Mouse (Mus musculus) ES-CJ7 (cell line): ENCODE results near the gene Ccr1l1.

Experiments used
- DNase-seq: peaks from one replicate; pipeline ENCODE4 v3.0.0; 2011; ENCODE audit warnings: low read depth, low spot score

Gene Ccr1l1

GRCm38 (mm10) chr9:123960161-123960560 is 18.0 kb downstream of the Ccr1l1 start:
- no peak for DNase-seq

- no peak for DNase-seq
These were observed 20.2 kb downstream of the Ccr1l1 start for GRCm38 (mm10) chr9:123957911-123958413.

GRCm38 (mm10) chr9:123956892-123957291 is 21.3 kb downstream of the Ccr1l1 start:
- no peak for DNase-seq

DNA sequence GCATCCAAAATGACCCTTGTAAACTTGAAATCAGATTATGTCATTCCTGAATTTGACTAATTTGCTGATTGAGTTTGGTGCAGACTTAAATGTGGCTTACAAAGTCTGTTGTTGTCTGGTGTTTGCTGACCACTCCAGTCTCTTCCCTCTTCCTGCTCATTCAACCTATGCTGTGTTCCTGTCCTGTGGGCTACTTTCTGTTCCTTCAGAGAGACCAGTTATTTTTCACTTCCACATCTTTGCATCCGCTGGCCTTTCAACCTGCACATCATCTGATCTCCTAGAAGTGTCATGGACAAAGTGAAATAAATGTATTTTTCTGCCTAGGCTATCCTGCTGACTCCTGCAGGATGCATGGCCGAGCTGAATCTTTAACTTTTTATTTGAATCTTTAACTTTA is 24.7 kb downstream of the Ccr1l1 start:
- DNase-seq: no peak

DNA sequence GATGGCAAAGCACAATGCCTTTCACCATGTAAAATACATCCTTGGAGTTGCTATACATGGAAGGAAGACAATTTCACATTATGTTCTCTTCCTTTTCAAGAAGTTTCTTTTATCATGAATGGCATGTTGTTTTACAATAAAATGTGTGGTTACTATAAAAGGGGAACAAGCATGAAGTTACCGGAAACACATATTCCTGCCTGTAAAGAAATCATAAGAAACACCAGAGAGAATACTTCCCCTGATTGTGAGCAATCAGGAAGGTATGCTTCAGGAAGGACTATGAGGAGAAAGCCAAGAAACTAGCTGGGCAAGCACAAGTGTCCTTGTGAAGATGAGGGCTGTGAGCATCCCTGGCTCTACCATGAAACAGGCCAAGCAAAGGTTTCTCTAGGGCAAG is 27.0 kb downstream of the Ccr1l1 start:
- DNase-seq: no peak

DNA sequence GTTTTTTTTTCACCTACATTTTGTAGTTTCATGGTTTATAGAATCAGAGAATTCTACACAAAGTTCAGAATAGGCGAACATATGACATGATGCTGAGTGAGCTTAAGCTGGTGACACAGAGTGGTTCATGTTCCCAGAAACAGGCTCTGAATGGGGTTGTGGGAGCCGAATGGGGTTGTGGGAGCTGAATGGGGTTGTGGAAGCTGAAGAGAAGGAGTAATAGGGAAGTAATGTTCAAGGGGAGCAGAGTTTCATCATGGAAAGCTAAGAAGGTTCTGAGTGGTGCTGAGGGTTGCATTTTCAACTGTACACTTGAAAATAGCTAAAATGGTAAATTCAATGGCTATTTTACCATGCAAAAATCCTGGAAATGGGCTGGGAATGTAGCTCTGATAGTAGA is 28.8 kb downstream of the Ccr1l1 start:
- DNase-seq: no peak

DNA sequence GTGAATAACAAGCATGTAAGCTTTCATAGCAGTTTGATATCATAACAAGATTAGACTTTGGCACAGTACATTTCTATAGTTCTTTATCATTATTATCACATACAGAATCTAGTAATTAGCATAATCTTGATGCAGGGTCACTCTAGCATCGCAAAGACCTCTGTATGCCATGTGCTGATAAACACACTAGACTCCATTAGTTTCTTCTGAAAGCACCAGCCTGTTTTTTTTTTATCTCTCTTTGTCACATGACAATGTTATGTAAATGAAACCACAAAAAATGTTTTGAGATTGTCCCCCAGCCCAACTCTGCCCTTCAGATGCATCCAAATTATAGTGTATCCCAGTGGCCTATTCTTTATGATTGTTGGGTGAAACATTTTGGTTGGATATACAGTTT is 30.4 kb downstream of the Ccr1l1 start:
- DNase-seq: no peak

DNA sequence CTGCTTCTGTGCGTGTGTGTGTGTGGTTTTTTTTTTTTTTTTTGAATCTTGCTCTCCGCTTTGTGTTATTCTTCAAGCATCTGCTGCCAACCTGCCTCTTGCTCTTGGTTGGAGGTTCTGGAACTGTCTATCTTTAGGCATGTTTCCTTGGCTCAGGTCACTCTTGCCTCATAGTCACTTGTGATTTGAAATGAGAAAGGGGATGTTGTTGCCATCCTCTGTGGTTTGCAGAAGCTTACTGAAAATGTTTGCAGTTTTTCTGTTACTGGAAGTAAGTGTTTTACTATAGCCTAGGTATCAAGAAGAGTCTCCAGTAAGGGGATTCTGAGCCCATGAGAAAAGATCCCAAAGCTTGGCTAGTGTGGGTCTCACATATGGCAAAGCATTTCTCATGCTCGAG is 36.2 kb downstream of the Ccr1l1 start:
- no peak for DNase-seq

GRCm38 (mm10) chr9:123941316-123941715 is 36.9 kb downstream of the Ccr1l1 start:
- DNase-seq: no peak

- DNase-seq: no peak
These were observed 37.6 kb downstream of the Ccr1l1 start for GRCm38 (mm10) chr9:123940628-123941027.

- no peak for DNase-seq
These were observed 38.0 kb downstream of the Ccr1l1 start for GRCm38 (mm10) chr9:123940168-123940567.

GRCm38 (mm10) chr9:123937989-123938388 is 40.2 kb downstream of the Ccr1l1 start:
- DNase-seq: no peak

- DNase-seq: peak; percentile 84
These were observed 41.5 kb downstream of the Ccr1l1 start for GRCm38 (mm10) chr9:123936604-123937280.

DNA sequence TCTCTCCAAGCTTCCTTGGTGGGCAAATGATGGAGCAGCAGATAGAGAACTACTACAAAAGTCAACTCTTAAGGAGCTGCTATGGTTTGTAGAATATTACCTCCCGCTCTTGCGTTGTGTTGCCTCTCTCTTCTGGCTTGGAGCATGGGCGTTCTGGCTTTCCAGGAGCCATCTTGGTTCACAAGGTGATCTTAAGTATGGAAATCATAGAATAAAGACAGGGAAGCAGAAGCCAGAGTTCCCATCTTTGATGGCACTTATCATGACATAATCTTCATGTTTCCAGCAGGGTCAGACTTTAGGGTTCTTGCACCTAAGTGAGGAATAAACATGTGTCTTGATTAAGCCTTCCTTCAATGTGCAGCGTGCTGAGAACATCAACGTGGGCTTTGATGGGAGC is 42.4 kb downstream of the Ccr1l1 start:
- DNase-seq: peak; percentile 78

DNA sequence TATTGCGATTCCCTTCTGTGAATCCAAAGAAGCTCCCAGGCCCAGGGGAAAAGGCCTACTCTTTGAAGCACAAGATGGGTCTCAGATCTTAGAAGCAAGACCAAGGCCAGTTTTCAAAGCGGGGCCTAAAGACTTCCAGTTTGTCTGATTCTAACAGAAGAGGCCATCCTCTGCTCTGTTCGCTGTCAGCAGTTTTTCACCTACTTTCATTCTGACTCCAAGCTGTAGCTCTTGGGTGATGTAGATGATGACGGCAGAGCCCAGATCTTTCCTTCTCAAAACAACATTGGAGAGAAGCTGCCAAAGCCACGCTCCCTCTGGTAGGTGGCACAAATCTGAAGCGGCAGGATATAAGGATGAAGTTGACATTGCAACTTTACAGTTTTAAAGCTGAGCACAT is 42.9 kb downstream of the Ccr1l1 start:
- DNase-seq: peak; percentile 82

- peak; percentile 90 for DNase-seq
These were observed 44.3 kb downstream of the Ccr1l1 start for GRCm38 (mm10) chr9:123933716-123934445.

DNA sequence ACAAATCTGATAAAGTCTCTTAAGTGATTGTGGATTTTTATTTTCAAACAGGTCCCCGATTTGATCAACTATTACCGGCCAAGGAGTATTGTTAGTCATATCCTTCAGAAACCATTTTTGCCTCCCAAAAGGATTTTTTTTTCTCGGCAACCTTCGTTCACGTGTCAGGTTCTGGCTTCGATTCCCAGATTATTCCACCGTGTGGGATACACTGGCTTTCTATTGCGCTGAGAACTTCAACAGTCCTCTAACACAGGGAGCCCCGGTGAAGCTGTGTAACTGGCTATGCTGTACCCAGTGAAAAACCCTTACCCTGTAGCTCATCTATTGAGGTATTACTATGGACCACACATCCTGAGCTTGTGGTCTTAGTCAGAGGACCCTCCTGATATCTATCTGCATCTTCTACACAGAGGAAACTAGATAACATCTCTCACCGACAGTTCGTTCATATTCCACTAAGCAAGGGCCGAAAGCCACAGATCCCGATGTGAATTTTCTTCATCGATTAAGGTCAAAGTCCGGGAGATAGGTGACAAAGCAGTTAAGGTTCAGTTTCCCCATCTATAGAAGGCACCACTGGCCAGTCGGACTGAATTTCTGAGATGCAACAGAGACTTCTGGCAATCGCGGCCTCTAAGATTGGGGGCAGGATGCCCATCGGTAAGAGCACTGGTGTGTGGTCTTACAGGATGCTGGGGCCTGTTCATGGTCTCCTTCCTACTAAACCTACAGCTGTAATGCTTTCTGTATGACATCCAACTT is 45.1 kb downstream of the Ccr1l1 start:
- peak; percentile 78 for DNase-seq

DNA sequence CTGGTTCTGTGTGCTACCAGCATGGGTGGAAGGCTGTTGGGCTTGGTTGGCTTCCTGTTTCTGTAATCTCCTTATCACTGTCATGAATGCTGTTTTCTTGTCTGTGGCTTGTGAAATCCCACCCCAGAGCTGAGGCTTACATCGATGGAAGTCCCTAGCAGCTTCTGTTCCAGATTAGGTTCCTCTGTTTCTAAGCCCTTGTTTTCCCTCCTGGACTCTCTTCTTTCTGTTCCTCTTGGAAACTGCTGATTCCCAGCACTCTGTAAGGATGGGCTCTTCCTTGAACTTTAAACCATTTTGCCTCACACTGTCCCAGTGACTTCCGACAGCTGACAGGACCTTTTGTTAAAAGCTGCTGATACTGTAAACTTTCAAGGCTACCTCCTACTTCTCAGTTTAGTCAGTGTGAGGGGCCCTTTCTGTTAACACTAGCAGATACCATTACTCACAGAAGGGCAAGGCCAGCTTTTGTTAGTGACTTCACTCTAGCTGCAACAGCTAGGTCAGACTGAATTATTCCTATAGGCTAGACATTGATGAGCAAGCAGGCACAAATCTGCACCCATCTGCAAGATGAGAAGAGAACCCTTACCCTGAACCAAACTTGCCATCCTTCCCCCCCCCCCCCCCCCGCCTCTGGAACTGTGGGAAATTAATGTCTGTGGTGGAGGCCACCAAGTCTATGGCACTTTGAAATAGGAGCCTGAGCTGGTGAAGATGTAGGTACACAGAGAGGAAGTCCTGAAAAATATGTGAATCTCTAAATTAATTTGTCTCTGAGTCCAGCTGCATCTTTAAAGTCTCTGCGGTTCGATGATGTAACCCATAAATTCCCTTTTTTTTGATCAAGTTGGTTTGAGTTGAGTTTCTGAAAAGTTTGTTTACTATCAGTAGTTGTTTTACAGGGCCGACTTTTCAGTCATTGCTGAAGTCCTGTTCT is 46.2 kb downstream of the Ccr1l1 start:
- peak; percentile 73 for DNase-seq

DNA sequence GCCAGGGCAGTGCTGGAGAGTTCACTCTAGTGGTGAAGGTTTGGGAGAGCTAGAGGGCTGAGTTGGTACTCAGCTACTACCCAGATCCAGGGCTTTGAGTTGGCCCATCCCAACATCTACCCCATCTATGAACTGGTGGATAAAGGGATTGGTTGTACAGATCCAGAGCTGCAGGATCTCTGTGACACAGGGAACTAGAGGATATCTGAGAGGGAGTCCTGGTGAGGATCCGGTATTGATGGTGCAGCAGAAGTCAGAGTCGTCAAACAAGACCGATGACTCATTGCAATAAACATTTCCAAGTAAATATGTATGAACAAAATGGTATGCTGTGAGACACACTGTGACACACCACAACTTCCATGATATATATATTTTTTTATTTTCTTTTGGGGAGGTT is 47.3 kb downstream of the Ccr1l1 start:
- DNase-seq: no peak

DNA sequence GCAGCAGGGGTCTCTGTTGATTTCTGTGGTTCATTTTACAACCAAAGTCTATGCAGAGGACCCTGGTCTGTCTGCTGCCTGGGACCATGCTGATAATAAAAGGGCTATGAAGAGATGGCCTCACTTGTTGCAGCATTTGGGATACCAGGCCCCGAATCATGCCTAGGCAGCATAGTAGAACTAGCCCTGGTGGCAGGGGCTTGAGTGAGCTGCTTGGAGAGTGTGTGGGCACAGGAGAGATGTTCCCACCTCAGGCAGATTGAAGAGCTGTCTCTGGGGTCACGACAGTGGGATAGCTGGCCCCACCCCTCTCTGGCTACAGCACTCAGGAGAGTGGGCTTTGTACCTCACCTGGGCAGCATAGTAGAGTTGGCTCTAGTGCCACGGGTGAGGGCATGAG is 47.7 kb downstream of the Ccr1l1 start:
- peak; percentile 75 for DNase-seq

GRCm38 (mm10) chr9:123929936-123930335 is 48.3 kb downstream of the Ccr1l1 start:
- DNase-seq: peak; percentile 61
